Mouse (Mus musculus) bone marrow macrophage, adult 2 months (primary cell): ENCODE results near the gene Cabp5.

Experiments used
- CTCF ChIP-seq: IDR thresholded peaks from 2 replicates; pipeline ENCODE4 v1.5.1; 2012; ENCODE audit warnings: low read depth, mild to moderate bottlenecking, low read length, moderate library complexity
- POLR2A ChIP-seq: IDR thresholded peaks from 2 replicates; pipeline ENCODE4 v1.6.1; 2012; ENCODE audit warnings: mild to moderate bottlenecking, low read depth, low read length, borderline replicate concordance

- TF ChIP-seq CTCF (no peak), POLR2A (no peak)
Observed at GRCm38 (mm10) chr7:13397832-13398231, at the start of gene Cabp5.
